Mouse (Mus musculus) hindbrain, postnatal 0 days (tissue): ENCODE measurements around the gene Tmprss3. TPM values are rescaled to one million over a fixed set of nuclear protein-coding genes. Genes with fewer than 3 reads are reported as not detected.

Experiments
- ATAC-seq: fragments of 200-750 bp; cut with Nextera tagmentation; 2 replicates; pipeline ENCODE4 v1.8.0; 2017; ENCODE audit warnings: mild to moderate bottlenecking, moderate TSS enrichment, moderate library complexity
- DNase-seq: peaks from one replicate; pipeline ENCODE4 v3.0.0-alpha.2; 2015; ENCODE audit warnings: low spot score
- H3K27ac ChIP-seq: fragments of 300-500 bp; sonication (generic); 2 replicates; pipeline ENCODE4 v1.5.1; 2014; ENCODE audit warnings: mild to moderate bottlenecking
- H3K27me3 ChIP-seq: fragments of 300-500 bp; sonication (generic); 2 replicates; pipeline ENCODE4 v1.6.1; 2014; ENCODE audit warnings: low read length, mixed read lengths; ENCODE audit not compliant: insufficient read depth
- H3K36me3 ChIP-seq: fragments of 300-500 bp; sonication (generic); 2 replicates; pipeline ENCODE4 v1.6.1; 2014; ENCODE audit warnings: low read length, mixed read lengths; ENCODE audit not compliant: insufficient read depth
- H3K4me1 ChIP-seq: fragments of 300-500 bp; sonication (generic); 2 replicates; pipeline ENCODE4 v1.6.1; 2014; ENCODE audit warnings: antibody characterized with exemption, low read length, mixed read lengths; ENCODE audit not compliant: insufficient read depth
- H3K4me2 ChIP-seq: fragments of 300-500 bp; sonication (generic); 2 replicates; pipeline ENCODE4 v1.6.1; 2014; ENCODE audit warnings: low read depth, mild to moderate bottlenecking, low read length, moderate library complexity, mixed read lengths
- H3K4me3 ChIP-seq: fragments of 300-500 bp; sonication (generic); 2 replicates; pipeline ENCODE4 v1.5.1; 2014; ENCODE audit warnings: low read length
- H3K9ac ChIP-seq: fragments of 300-500 bp; sonication (generic); replicated peaks from 2 replicates; pipeline ENCODE4 v1.6.1; 2014; ENCODE audit warnings: mild to moderate bottlenecking, low read length, moderate library complexity, mixed read lengths
- H3K9me3 ChIP-seq: fragments of 300-500 bp; sonication (generic); 2 replicates; pipeline ENCODE4 v1.6.1; 2016; ENCODE audit warnings: low read length, mixed read lengths
- CTCF ChIP-seq: IDR thresholded peaks from 2 replicates; pipeline ENCODE4 v1.5.1; 2016; ENCODE audit warnings: antibody characterized with exemption, control low read depth, low read depth
- WGBS: fragments of 180-500 bp; shearing (Covaris S2); extraction: QIAGEN DNeasy Blood & Tissue Kit; methylation state at CpG from one replicate; pipeline ENCODE4 v1.1.7; 2014; 5-methylcytosine and 5-hydroxymethylcytosine counted together
- polyA plus RNA-seq: library from polyadenylated mRNA; unstranded; fragments of >200 nt; fragmentation: Nextera tagmentation; extraction: Ambion mirVana; gene quantifications from 2 replicates; pipeline ENCODE4 v1.2.1, GENCODE M21; 2015
- total RNA-seq: library from RNA; depleted of rRNA; stranded (reverse); fragments of >200 nt; gene quantifications from 2 replicates; pipeline ENCODE4 v1.2.3, GENCODE M21; 2014

Tmprss3 gene
- total and polyA plus RNA-seq, 2 experiments from 2014 or later, result 0.10 to 0.23 TPM

DNA sequence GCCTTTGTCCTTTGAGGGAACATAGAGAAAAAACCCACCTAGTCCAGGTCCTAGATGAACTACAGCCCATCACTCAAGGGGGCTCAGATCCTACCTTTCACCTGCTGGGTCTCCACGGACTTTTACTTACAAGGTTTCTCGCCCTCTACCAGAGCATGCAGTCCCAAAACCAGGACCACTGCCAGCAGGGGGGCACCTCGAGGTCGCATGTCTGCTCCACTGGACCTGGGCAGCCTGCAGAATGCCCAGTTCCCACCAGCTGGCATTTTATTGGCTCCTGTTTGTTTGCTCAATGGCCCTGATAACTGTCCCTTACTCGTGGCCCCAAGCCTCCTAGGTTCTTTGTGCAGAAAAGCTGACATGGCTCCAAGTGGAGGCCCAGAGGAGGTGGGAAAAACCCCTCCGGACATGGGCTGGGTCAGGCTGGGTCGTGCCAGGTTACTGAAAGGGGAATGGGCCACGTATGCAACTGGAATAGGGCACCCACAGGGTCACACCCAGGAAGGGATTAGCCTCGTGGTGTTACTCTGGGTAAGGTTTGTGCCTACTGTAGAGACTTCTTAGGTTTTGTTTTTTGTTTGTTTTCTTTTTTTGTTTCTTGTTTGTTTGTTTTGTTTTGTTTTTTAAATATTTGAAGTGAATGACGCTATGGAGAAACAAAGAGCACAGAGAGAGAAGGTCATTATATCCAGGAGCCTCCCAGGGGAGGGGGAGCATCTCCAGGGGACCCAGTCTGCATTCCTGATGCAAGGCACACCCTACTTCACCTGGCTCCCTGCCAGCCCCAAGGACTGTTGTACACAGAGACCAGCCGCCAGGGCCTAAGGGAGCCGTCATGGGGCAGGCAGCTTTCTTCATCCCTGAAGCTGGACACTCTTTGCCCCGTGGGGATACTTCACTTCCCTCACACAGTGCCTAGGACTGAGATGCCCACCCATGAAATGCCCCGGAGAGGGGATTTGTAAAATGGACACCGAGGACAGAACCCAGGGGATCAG, 54.4 kb downstream of the Tmprss3 start, which contains the start of gene Tff2:
Gene Tff2 (minus strand): TSS at position 243 of the 998 bp plus-strand sequence.
- Histone ChIP-seq H3K27me3 (no peaks in the 10 kb centered on the region), H3K4me2 (no peak within 1 kb of the TSS), H3K4me3 (no peak within 1 kb of the TSS), H3K27ac (no peak within 1 kb of the TSS), H3K4me1 (no peaks in the 10 kb centered on the region), H3K9me3 (0 out of 2 replicates have a peak, but pooled peaks cover 4% of the 10 kb centered on the region), H3K9ac (no peak within 1 kb of the TSS), H3K36me3 (no peaks in the 10 kb centered on the region)
- DNase-seq, result peak; percentile 53
- 63% methylated on average over 15 of the region's 15 CpGs for WGBS
- ATAC-seq, result 0 out of 2 replicates have a peak, but pooled peaks have one; percentile 35
- no peak for TF ChIP-seq CTCF

DNA sequence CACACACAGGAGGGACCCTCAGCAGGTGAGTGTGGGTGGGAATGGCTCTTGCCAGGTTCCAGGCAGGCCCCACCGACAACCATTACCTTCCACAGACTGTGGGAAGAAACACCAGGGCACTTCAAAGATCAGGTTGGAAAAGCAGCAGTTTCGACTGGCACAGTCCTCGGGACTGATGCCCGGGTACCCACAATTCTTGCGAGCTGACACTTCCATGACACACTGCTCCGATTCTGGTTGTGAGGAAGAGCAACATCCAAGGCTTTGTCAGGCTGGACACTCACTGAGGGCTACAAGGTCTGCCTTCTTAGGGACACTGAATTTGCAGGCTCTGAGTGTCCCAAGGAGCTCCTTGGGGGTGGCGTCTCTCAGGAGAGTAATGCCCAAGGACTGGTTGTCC, 56.7 kb downstream of the Tmprss3 start:
- ATAC-seq, result no peak
- Histone ChIP-seq H3K4me3 (no peak overlapping the region), H3K4me1 (no peaks in the 10 kb centered on the region), H3K9me3 (no peaks in the 10 kb centered on the region), H3K9ac (no peak overlapping the region), H3K27ac (no peak overlapping the region), H3K27me3 (no peaks in the 10 kb centered on the region), H3K4me2 (no peak overlapping the region), H3K36me3 (no peaks in the 10 kb centered on the region)
- TF ChIP-seq CTCF, result no peak
- DNase-seq, result no peak
- 91% methylated on average over 7 of the region's 7 CpGs for WGBS

DNA sequence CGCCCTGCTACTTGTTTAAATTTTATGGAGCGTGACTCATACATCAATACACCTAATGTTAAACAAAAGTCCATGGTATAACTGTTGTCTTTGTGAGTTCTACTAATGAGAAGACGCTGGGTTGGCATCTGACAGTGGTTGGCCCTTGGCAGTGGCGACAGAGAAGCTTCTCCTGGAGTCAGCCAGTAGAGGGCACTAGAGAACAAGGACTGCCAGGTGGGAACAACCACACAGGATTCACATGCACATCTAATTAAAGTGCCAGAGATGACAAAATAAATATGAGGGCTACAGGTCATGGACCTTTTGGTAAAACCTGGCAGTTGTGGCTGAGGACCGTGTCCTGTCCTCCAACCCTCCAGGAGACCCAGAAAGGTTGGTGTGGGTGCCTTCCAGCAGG, 60.4 kb downstream of the Tmprss3 start:
- no peaks in the 10 kb centered on the region for H3K36me3 ChIP-seq
- no peak for ATAC-seq
- no peaks in the 10 kb centered on the region for H3K27me3 ChIP-seq
- no peaks in the 10 kb centered on the region for H3K4me1 ChIP-seq
- no peak overlapping the region for H3K4me3 ChIP-seq
- no peak overlapping the region for H3K4me2 ChIP-seq
- no peak overlapping the region for H3K9ac ChIP-seq
- H3K9me3 ChIP-seq, result no peaks in the 10 kb centered on the region
- H3K27ac ChIP-seq, result no peak overlapping the region
- DNase-seq, result peak; percentile 86
- 17% methylated on average over 5 of the region's 5 CpGs for WGBS
- TF ChIP-seq CTCF, result peak; percentile 89

DNA sequence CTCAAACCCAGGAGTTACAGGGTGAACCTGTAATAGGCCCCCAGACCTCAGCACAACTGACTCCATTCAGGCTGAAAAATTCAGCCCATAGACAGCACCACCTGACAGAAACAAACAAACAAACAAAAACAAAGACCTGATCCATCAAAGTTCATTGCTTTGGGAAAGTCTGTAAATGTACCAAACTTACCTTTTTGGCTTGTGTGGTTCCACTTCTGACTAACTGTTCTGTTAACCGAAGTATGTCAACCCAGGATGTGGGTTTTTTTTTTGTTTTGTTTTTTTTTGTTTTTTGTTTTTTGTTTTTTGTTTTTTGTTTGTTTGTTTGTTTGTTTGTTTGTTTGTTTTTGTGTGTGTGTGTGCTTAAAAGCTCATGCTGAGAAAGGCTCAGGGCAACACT, 62.0 kb downstream of the Tmprss3 start:
- no peak overlapping the region for H3K9ac ChIP-seq
- H3K9me3 ChIP-seq, result no peaks in the 10 kb centered on the region
- DNase-seq (no peak), ATAC-seq (no peak)
- H3K4me2 ChIP-seq, result no peak overlapping the region
- H3K27ac ChIP-seq, result no peak overlapping the region
- no peaks in the 10 kb centered on the region for H3K27me3 ChIP-seq
- no peaks in the 10 kb centered on the region for H3K36me3 ChIP-seq
- H3K4me3 ChIP-seq, result no peak overlapping the region
- no peak for TF ChIP-seq CTCF
- H3K4me1 ChIP-seq, result no peaks in the 10 kb centered on the region
- 91% methylated on average over 1 of the region's 1 CpGs for WGBS

DNA sequence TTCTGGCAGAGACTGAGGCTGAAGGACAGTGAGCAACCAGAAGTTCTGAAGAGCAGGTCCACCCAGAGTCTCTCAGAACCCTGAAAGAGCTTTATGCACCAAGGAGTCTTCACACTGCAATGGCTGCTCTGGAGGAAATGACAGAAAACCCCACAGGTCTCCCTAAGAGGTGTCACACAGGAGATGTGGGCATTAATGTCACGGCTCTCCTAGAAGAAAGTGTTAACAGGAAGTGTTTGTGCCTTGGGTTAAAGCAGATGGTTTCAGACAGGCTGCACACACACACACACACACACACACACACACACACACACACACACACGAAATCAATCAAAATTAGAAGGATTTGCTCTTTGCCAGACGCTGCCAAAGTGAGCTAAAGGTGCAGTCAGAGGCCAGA, 62.5 kb downstream of the Tmprss3 start:
- Histone ChIP-seq H3K36me3 (no peaks in the 10 kb centered on the region), H3K4me1 (no peaks in the 10 kb centered on the region), H3K4me2 (no peak overlapping the region), H3K9me3 (no peaks in the 10 kb centered on the region), H3K9ac (no peak overlapping the region), H3K27me3 (no peaks in the 10 kb centered on the region), H3K4me3 (no peak overlapping the region), H3K27ac (no peak overlapping the region)
- DNase-seq (no peak), ATAC-seq (no peak)
- TF ChIP-seq CTCF, result no peak
- WGBS, result 60% methylated on average over 3 of the region's 3 CpGs

DNA sequence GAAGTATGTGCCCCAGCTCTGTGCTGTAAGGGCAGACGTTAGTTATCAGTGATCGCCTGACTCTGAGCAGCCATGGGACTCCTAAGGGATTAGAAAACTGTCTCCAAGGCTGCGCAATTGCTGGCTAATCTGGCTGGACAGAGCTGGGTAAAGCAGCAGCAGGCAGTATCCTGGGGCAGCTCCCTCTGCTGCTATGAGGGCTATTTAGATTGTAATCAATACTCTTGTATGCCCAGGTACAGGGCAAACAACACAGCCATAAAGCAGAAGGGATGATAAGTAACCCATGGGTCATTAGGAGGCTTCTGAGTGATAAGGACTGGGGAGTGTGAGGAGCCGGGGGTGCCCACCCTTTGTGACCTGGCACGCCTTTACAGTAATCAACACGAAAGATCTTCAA, 63.9 kb downstream of the Tmprss3 start:
- Histone ChIP-seq H3K9ac (no peak overlapping the region), H3K4me3 (no peak overlapping the region), H3K9me3 (no peaks in the 10 kb centered on the region), H3K27me3 (no peaks in the 10 kb centered on the region), H3K4me2 (no peak overlapping the region), H3K27ac (no peak overlapping the region), H3K36me3 (no peaks in the 10 kb centered on the region), H3K4me1 (no peaks in the 10 kb centered on the region)
- DNase-seq (no peak), ATAC-seq (no peak)
- WGBS, result 83% methylated on average over 6 of the region's 6 CpGs
- no peak for TF ChIP-seq CTCF

DNA sequence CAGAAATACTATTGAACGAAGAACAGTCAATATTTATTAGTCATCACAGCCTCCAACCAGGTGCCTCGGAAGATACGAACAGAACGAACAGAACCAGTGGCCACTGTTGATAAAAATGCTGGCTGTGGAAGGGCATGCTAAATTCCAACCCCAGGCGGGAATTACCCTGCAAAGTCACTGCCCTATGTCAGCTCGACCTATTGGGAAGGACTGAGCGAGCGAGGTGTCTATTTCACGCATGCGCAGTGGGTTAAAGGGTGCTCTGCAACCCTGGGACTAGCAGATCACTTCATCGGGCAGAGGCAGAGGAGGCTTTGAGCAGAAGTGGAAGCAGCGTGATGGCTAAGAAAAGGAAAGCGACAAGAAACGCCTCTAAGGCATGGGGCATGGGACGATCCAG, 65.0 kb downstream of the Tmprss3 start:
- no peak for ATAC-seq

More for the DNA sequence above, 65.0 kb downstream of the Tmprss3 start:
- no peaks in the 10 kb centered on the region for H3K4me1 ChIP-seq
- no peak overlapping the region for H3K27ac ChIP-seq
- no peak overlapping the region for H3K9ac ChIP-seq
- H3K36me3 ChIP-seq, result no peaks in the 10 kb centered on the region
- no peak for DNase-seq
- WGBS, result 82% methylated on average over 15 of the region's 15 CpGs
- no peak overlapping the region for H3K4me3 ChIP-seq
- TF ChIP-seq CTCF, result no peak
- no peaks in the 10 kb centered on the region for H3K9me3 ChIP-seq
- H3K27me3 ChIP-seq, result no peaks in the 10 kb centered on the region
- H3K4me2 ChIP-seq, result no peak overlapping the region
